Mouse (Mus musculus) frontal cortex, postnatal 10 days (tissue): ENCODE results near the gene Spn.
"Not testable (repeated sequence)": the region's sequence is repeated elsewhere in the genome, so short reads cannot be mapped to it uniquely, and the experiment has no call there.

Experiments
- DNase-seq, 2 experiments: peaks; one replicate each; pipeline ENCODE4 v3.0.0; 2022; ENCODE audit warnings: low spot score in 2 of 2, mixed read lengths in 1 of 2

Spn gene

DNA sequence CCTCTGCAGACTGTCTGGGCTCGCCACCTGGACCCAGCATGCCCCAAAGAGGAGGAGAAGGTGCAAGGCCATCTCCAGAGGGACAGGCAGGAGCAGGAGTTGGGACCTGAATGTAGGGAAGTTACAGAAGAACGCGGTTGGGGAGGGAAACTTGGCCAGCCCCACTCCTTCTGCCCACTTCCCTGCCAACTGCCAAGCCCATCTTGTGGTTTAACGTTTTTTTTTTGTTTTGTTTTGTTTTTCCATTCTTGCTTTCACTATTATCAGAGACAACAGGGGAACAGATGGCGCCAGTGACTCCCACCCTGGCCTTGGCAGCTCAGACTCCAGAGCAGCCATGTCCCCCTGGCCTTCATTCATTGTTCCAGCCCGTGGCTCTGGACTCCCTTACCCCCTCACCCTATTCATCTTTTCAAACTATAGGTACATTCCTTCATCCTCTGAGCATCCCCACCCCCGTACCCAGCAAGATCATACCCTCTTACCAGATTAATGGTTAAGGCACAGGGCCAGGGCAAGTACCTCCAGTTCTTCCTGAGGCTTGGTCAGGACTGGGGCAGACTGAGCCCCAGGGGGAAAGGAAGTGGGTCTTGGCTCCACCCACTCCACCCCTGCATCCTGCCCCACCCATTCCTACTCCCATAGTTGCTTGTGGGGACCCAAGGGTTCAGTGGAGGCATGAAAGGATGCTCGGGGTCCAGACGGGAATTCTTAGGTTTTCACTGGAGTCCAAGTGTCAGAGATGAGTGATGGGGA lies at the start of gene Spn:
Spn (minus strand) TSS at position 562 of the 756 bp plus-strand sequence.
- DNase-seq = no peak

- no peak for DNase-seq
Measured at GRCm38 (mm10) chr7:127187351-127187750, 49.7 kb upstream of the Spn start.

DNA sequence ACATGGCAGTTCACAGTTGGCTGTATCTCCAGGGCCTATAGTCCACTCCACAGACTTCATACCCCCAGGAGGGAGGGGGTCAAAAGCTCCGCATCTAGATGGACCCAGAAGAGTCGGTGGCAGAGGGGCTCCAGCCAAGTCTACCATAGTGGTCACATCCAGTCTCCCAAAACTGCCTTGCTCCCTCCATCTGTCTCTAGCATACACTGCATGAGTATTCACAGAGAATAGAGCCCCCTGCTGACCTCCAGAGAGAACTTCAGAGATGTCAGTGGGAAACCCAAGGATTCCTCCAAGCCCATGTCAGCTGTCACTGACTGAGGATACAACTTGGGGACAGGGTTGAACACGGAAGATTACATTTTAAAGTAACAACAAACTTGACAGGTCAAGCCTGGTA lies 48.0 kb upstream of the Spn start:
- no peak for DNase-seq

GRCm38 (mm10) chr7:127184720-127185119 lies 47.1 kb upstream of the Spn start:
- DNase-seq = no peak

DNA sequence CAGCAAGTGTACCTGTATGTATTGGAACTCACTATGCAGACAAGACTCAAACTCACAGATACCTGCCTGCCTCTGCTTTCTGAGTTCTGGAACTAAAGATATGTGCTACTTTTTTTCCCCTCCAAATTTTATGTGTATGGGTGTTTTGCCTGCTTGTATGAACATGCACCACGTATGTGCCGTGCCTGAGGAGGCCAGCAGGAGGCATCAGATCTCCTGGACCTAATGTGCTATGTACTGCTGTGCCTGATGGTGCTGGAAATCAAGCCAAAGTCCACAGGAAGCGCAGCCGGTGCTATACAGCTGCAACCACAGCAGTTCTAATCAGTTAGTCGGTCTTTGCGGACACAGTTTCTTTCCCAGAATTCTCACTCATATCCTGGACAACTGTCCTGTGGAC lies 46.2 kb upstream of the Spn start:
- DNase-seq = no peak

DNA sequence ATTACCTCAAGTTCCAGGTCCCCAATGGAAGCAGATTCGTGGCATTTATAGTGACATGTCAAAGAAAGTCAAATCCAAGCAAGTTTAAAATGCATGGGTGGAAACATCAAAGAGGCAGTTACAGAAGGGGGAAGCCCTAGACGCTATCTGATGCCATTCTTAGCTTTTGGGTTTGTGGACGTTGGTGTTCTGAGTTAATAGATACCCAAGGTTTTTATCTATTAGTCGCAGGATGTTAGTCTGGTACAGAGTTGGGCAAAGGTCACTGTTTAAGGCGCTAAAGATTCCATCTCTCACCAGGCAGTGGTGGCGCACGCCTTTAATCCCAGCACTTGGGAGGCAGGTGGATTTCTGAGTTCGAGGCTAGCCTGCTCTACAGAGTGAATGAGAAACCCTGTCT lies 45.7 kb upstream of the Spn start:
- no peak for DNase-seq

DNA sequence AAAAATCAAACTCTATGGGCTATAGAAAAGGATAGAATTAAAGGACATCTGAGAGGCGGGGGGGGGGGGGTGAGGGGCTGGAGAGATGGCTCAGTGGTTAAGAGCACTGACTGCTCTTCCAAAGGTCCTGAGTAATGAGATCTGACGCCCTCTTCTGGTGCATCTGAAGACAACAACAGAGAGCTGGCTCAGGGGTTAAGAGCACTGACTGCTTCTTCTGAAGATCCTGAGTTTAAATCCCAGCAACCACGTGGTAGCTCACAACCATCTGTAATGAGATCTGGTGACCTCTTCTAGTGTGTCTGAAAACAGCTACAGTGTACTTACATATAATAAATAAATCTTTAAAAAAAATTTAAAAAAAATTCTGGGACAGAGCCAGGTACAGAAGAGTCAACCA lies 44.1 kb upstream of the Spn start:
- DNase-seq = not testable (repeated sequence)

- DNase-seq = no peak
Measured at GRCm38 (mm10) chr7:127180783-127181182, 43.2 kb upstream of the Spn start.

GRCm38 (mm10) chr7:127176937-127177336 lies 39.3 kb upstream of the Spn start:
- no peak for DNase-seq

GRCm38 (mm10) chr7:127166501-127166900 lies 28.9 kb upstream of the Spn start:
- DNase-seq = no peak

GRCm38 (mm10) chr7:127165607-127166493 lies 28.2 kb upstream of the Spn start:
- DNase-seq = no peak

- DNase-seq = no peak
Measured at GRCm38 (mm10) chr7:127164002-127164401, 26.4 kb upstream of the Spn start.

DNA sequence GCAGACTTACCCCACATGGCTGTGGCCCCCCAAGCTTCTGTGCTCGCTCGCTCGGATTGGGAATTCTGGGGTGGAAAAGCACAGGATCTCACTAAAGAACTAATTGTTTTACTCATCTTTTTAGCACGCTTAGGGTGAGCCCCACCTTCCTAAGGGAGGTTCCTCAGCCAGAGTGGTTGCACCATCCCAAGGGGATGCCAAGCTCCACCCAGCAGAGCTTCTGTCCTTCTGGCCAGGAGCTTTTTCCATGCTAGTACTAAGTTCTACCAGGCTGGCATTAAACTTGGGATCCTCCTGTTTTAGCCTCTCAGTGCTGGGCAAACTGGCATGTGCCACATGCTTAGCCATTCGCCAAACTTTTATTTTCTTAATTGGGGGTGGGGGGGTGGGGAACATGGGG lies 24.9 kb upstream of the Spn start:
- DNase-seq = no peak

DNA sequence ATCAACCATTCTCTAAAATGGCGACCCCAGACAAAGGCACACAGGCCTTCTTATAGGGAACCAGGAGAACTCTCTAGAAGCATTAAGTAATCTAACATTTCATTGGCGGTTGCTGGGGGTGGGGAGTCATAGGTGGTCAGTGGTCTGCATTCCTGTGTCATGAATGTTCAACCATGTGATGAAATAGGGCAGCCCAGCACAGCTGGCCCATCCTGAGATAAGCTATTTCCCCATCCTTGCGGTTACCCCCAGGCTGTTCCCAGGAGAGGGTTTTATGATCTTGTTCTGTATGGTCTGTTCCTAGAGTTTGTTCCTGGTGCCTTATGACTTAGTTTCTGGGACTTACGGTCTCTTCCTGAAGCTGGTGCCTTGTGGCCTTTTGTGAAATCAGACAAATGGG lies 19.9 kb upstream of the Spn start:
- no peak for DNase-seq

GRCm38 (mm10) chr7:127153477-127153876 lies 15.9 kb upstream of the Spn start:
- DNase-seq = no peak

- no peak for DNase-seq
Measured at GRCm38 (mm10) chr7:127152464-127152863, 14.8 kb upstream of the Spn start.

- DNase-seq = no peak
Measured at GRCm38 (mm10) chr7:127147901-127148300, 10.3 kb upstream of the Spn start.

DNA sequence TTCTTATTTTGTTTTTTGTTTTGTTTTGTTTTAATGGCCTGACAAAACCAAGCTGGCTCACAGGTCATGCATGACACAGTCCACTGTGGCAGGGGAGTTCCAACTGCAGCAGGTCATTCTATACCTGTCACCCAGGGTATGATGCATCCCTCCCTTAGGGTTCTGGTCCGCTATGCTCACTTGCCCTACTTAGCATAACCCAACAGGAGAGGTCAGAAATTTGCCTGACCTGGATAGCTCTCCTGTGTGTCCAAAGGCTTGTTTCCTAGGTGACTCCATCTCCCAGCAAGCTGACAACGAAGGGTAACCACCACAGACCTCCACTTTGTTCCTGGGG lies 8.6 kb upstream of the Spn start:
- no peak for DNase-seq

- DNase-seq = no peak
Measured at GRCm38 (mm10) chr7:127145387-127146266, 8.0 kb upstream of the Spn start.

DNA sequence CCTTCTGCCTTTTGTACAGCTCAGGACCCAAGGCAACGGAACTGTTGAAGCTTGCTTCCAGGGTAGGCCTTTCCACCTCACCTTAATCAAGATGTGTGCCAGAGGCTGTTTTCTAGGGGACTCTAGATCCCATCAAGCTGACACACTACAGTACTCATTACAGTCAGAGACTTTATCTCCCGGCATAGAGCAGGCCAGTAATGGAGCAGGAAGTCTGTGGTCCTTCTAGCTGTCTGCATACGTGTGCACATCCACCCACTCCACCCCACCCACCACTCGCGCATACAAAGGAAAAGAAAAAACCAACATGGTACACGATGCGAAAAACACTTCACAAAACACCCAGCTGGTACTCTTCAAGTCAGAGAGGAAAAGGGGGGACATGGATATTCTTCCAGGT lies 6.8 kb upstream of the Spn start:
- DNase-seq = no peak

DNA sequence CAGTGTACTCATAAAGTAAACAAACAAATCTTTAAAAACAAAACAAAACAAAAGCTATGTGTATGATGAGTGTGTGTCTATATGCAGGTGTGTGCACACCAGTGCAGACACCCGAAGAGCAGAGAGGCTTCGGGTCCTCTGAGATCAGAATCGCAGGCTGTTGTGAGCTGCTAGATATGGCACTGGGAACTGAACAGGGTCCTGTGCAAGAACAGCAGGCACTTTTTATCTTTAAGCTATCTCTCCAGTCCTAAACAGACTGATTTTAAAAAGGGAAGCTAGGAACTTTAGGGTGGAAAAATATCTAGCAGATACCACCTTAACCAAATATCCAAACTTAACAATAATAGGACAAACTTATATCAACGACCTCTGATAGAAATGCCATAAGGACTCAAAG lies 5.0 kb upstream of the Spn start:
- no peak for DNase-seq

- DNase-seq = no peak
Measured at GRCm38 (mm10) chr7:127142214-127142613, 4.6 kb upstream of the Spn start.
